Mouse (Mus musculus) lung, postnatal 0 days (tissue): ENCODE data around the gene Sec23ip.

Experiments used
- CTCF ChIP-seq: IDR thresholded peaks from 2 replicates; pipeline ENCODE4 v1.5.1; 2016; ENCODE audit warnings: antibody characterized with exemption, mild to moderate bottlenecking
- EP300 ChIP-seq: IDR thresholded peaks from 2 replicates; pipeline ENCODE4 v1.6.1; 2016; ENCODE audit warnings: antibody characterized with exemption, mild to moderate bottlenecking, control low read depth

GRCm38 (mm10) chr7:128746151-128746550, 1.4 kb downstream of the Sec23ip start:
- TF ChIP-seq CTCF (no peak), EP300 (no peak)
